Mouse (Mus musculus): ENCODE results near the gene Stambpl1.

- TF ChIP-seq CTCF (conservative IDR thresholded peaks at IDR 0.05; ENCODE audit: insufficient read depth, insufficient read length, low read depth, low read length) (no peak), POLR2A (IDR thresholded peaks at IDR 0.05; ENCODE audit: low read depth, low read length) (no peak)
These were observed 78.9 kb downstream of the Stambpl1 start for GRCm38 (mm10) chr19:34270824-34271464.
